Mouse (Mus musculus) T-helper 2 cell (primary cell): ENCODE measurements around the gene Orm3.

ENCODE experiments used
- in situ Hi-C: fragments of 300-600 bp; cut with MboI, MseI; formaldehyde crosslinking; loops from one replicate; pipeline ENCODE4 v1.15.1; 2025; ENCODE audit warnings: high pct_unique_total_duplicates

Orm3 gene

GRCm38 (mm10) chr4:63368577-63368976 lies 12.6 kb downstream of the Orm3 start:
- in situ Hi-C loops: loop anchor here (5.0 kb wide), 1 partner anchor 39 kb away; no protein-coding TSS in a partner anchor

- in situ Hi-C loops: no loop called here
Measured at GRCm38 (mm10) chr4:63370897-63371296, 14.9 kb downstream of the Orm3 start.

GRCm38 (mm10) chr4:63371890-63372289 lies 15.9 kb downstream of the Orm3 start:
- in situ Hi-C loops: no loop called here

GRCm38 (mm10) chr4:63373404-63373803 lies 17.4 kb downstream of the Orm3 start:
- in situ Hi-C loops: no loop called here

GRCm38 (mm10) chr4:63374331-63374730 lies 18.4 kb downstream of the Orm3 start:
- in situ Hi-C loops: no loop called here

- in situ Hi-C loops: no loop called here
Measured at GRCm38 (mm10) chr4:63375367-63375766, 19.4 kb downstream of the Orm3 start.

DNA sequence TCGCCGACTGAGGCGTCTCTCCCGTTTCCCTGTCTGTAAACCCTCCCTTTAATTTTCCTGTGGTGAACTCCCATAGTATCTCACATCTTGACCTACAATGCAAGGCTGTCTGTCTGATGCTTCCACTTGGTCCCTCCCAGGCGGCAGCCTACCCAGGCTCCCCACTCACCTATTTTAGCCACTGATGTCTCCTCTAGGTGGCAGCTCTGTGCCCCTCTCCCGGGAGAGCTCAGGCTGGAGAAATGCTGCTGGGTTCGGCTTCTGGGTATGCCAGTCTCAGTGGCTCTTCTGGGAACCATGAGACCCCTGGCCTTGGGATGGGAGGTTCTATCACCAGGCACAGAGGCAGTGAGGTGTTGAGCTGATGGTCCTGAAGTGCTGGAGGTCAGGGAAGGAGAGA lies 21.5 kb downstream of the Orm3 start:
- in situ Hi-C loops: no loop called here

DNA sequence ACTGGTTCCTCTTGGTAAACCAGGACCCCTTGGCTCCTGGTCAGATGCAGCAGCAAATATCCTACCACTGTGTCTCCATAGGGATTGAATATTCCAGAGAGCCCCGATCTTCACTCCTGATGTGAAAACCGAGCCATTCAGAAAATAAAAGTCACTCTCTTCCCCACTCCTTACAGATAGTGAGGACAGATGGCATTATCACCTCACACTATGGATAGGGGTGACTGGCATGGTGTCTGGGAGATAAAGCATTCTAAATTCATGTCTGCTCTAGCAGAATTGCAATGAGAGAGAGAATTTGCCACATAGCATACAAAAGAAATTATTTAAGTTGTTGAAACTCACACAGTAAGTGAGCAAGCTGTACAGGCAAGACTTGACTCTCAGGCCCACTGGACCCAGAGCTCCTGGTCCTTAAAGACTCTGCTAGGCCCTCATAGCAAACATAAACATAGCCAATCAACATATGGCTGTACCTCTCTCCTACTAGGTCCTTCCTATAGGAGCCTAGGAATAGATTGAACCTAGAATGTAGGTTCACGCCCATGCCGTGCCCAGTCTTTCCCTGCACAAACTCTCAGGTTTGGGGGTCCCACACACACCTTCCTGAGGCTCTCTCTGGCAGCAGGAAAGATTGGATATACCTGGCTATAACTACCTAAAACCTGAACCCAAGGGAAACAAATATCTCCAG lies 26.9 kb downstream of the Orm3 start:
- in situ Hi-C loops: no loop called here

DNA sequence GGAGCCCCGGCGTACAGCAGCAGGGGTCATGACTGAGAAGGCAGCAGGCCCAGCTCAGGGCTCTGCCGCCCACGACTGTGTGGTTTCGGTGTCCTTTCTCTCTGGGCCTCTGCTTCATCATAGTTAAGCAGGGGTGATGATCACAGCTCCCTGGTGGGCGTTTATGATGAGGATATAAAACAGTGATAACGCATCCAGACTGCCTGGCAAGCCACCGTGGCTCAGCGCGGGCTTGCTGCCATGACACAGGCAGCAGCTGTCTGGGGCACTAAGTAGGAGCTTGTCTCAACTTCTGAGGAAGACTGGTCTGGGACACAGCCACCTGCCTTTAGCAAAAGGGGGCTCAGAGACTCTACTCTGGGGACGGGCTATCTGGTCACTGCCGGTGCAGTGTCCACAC lies 27.5 kb downstream of the Orm3 start:
- in situ Hi-C loops: no loop called here

DNA sequence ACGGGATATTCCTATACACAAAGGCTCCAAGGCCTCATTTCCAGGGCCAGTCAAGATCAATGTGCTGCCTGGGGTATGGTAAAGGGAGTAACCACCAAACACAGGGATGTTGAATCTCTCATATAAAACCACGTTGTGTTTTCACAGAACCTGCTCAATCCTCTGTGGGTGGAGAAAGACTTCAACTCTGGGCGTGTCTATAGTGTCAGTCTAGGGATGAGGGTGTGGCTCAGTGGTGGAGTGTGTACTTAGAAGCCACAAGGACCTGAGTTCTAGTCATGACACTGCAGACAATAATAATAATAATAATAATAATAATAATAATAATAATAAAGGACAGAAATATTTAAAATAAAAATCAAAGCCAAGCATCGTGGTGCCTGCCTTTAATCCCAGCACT lies 28.3 kb downstream of the Orm3 start:
- in situ Hi-C loops: no loop called here

GRCm38 (mm10) chr4:63385253-63385652 lies 29.3 kb downstream of the Orm3 start:
- in situ Hi-C loops: no loop called here

GRCm38 (mm10) chr4:63385784-63386183 lies 29.8 kb downstream of the Orm3 start:
- in situ Hi-C loops: no loop called here

GRCm38 (mm10) chr4:63388029-63388428 lies 32.1 kb downstream of the Orm3 start:
- in situ Hi-C loops: no loop called here

DNA sequence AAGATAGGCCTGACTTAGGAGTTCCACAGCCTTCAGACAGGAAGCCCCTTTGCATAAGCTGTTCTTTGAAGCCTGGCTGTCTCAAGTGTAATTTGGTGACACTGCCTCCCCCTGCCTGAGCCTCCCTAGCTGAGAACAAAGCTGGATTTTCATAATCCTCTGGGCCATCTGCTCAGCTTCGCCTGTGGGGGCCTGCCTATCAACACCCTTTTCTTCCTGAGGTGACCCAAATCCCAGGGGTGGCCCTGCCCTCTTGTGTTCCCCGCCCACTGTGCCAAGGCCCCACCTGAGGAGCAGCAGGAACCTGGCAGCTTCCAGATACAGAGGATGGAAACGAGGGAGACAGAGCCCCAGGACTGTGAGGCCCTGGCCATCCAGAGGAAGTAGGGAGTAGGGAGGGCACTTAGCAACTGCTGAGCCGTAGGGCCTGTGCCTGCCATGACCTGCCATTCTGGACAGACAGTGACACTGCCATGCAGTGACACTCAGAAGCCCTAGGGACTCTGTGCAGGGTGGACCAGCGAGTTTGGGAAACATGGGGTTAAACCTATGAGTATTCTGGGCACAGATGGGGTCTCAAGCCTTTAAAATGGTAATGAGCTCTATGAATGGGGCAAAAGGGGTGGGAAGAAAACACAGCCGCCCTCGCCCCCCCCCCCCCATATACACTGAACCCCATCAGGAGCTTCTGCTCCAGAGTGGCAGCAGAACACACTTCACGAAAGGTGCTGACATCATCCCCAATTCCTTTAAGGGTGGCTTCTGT lies 33.3 kb downstream of the Orm3 start:
- in situ Hi-C loops: no loop called here

DNA sequence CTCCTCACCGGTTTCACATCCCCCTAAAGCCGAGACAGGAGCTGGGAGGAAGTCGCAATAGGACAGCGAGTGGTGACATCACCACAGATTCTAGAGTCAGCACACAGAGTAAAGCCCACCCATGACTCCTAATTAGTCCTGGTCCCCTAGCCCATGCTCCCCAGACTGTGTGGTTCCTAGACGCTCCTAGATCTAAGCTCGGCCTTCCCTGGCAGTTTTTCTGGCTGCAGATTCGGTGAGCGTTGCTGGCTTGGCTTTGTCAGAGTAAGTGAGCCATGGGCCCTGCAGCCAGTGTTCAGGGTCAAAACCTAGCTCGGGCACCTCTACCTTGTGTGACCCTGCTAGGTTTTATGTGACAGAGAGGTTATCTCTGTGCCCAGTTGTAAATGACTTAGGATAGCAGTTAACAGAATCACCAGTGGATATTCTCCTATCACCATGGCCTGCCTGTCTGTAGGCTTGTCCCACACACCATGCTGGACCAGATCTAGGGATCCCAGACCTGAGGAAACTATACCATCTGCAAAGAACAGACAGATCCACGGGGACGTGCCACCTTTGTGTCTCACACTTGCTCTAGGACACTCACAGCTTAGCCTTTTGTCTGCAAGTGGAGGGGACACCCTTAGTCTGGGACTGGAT lies 34.0 kb downstream of the Orm3 start:
- in situ Hi-C loops: no loop called here

DNA sequence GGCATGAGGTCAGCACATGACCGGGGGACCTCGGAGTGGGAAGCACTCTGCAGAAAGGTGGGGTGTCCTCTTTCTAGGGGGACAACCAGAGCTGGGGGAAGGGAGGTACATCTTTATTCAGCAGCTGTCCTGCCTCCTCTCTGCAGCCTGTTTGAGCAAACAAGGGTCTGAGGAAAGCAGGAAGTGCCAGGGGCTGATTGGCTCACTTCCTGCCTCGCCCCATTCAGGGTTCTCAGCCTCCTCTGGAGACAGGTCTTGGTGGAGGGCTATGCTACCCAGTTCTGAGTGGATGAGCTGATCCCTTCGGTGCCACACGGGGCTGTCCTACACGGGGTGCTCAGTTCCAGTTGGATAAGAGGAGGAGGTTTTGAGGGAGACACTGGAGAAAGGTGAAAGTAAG lies 35.4 kb downstream of the Orm3 start:
- in situ Hi-C loops: no loop called here

GRCm38 (mm10) chr4:63397981-63398537 lies 42.1 kb downstream of the Orm3 start:
- in situ Hi-C loops: no loop called here

- in situ Hi-C loops: no loop called here
Measured at GRCm38 (mm10) chr4:63398854-63399609, 43.1 kb downstream of the Orm3 start.

GRCm38 (mm10) chr4:63399691-63400270 lies 43.8 kb downstream of the Orm3 start:
- in situ Hi-C loops: loop anchor here (10.0 kb wide), 2 partner anchors 145 to 765 kb away; partner anchors contain the start of gene Atp6v1g1

DNA sequence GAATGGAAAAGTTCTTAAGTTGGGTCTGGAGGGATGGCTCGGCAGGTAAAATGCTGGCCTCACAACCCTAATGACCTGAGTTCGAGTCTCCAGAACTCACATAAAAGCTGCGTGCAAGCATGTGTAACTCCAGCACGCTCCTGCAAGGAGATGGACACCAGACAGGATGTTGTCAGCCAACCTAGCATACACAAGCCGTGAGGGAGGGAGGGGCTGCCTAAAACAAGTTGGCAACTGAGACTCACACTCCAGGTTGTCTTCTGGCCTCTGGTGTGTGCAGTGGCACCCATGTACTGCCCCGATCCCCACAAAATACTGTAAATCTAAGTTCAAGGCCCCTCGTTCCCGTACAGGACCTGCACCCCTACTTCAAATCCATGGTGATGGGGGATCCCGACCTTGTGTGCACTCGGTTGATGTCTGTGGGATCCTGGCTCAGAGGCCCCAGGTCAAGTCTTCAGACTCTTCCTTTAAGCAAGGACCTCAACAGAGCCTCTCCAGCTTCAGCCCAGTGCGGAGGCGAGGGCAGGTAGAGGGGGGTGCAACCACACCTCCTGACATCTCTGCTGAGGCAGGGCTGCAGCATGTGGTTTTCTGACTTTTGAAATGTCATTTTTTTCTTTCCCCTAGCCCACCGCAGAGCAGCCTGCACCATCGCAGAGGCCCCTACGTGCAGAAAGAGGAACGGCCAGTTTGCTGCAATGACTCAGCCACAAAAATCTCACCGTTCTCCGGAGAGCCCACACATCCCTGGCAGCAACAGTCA lies 44.8 kb downstream of the Orm3 start:
- in situ Hi-C loops: loop anchor here (10.0 kb wide), 2 partner anchors 144 to 766 kb away; partner anchors contain the start of gene Atp6v1g1
